Mouse (Mus musculus) olfactory bulb, adult 2 months (tissue): ENCODE results near the gene Pyroxd2.

Experiments used
- CTCF ChIP-seq: fragments of 200-500 bp; IDR thresholded peaks from 2 replicates; pipeline ENCODE4 v1.5.1; 2012; ENCODE audit warnings: low read depth, mild to moderate bottlenecking, low read length, moderate library complexity; ENCODE audit not compliant: insufficient read depth
- POLR2A ChIP-seq: fragments of 200-500 bp; IDR thresholded peaks from 2 replicates; pipeline ENCODE4 v1.6.1; 2012; ENCODE audit warnings: mild to moderate bottlenecking, low read depth, low read length, moderate library complexity; ENCODE audit not compliant: insufficient read depth

- TF ChIP-seq CTCF: no peak
- no peak for TF ChIP-seq POLR2A
Measured at GRCm38 (mm10) chr19:42737753-42738152, 14.8 kb downstream of the Pyroxd2 start.
